Mouse (Mus musculus) heart, embryonic 12.5 days (tissue): ENCODE data around the gene Nop2. TPM values are rescaled to one million over a fixed set of nuclear protein-coding genes. Genes with fewer than 3 reads are reported as not detected.

Source experiments
- ATAC-seq: fragments of 200-750 bp; cut with Nextera tagmentation; 2 replicates; pipeline ENCODE4 v1.8.0; 2017; ENCODE audit warnings: moderate TSS enrichment, moderate library complexity; ENCODE audit not compliant: insufficient number of reproducible peaks, low FRiP score
- H3K27ac ChIP-seq: fragments of 300-500 bp; sonication (generic); 2 replicates; pipeline ENCODE4 v1.5.1; 2016; ENCODE audit warnings: mild to moderate bottlenecking, moderate library complexity; ENCODE audit not compliant: poor library complexity, severe bottlenecking
- H3K27me3 ChIP-seq: fragments of 300-500 bp; sonication (generic); replicated peaks from 2 replicates; pipeline ENCODE4 v1.6.1; 2016; ENCODE audit warnings: mild to moderate bottlenecking, moderate library complexity
- H3K36me3 ChIP-seq: fragments of 300-500 bp; sonication (generic); 2 replicates; pipeline ENCODE4 v1.6.1; 2016; ENCODE audit warnings: mild to moderate bottlenecking, moderate library complexity
- H3K4me1 ChIP-seq: fragments of 300-500 bp; sonication (generic); replicated peaks from 2 replicates; pipeline ENCODE4 v1.6.1; 2016; ENCODE audit warnings: mild to moderate bottlenecking
- H3K4me2 ChIP-seq: fragments of 300-500 bp; sonication (generic); 2 replicates; pipeline ENCODE4 v1.6.1; 2016; ENCODE audit warnings: mild to moderate bottlenecking, moderate library complexity
- H3K4me3 ChIP-seq: fragments of 300-500 bp; sonication (generic); 2 replicates; pipeline ENCODE4 v1.5.1; 2016; ENCODE audit warnings: mild to moderate bottlenecking
- H3K9ac ChIP-seq: fragments of 300-500 bp; sonication (generic); 2 replicates; pipeline ENCODE4 v1.6.1; 2016; ENCODE audit warnings: mild to moderate bottlenecking, moderate library complexity
- H3K9me3 ChIP-seq: fragments of 300-500 bp; sonication (generic); replicated peaks from 2 replicates; pipeline ENCODE4 v1.6.1; 2016; ENCODE audit warnings: mild to moderate bottlenecking, moderate library complexity
- WGBS: fragments of 180-500 bp; shearing (Covaris S2); methylation state at CpG from one replicate; pipeline ENCODE4 v1.1.7; 2016; 5-methylcytosine and 5-hydroxymethylcytosine counted together
- polyA plus RNA-seq: library from polyadenylated mRNA; unstranded; fragments of >200 nt; fragmentation: Nextera tagmentation; extraction: Ambion mirVana; gene quantifications from 2 replicates; pipeline ENCODE4 v1.2.1, GENCODE M21; 2016

The Nop2 gene
- polyA plus RNA-seq: 55.0 and 56.2 TPM in 2 replicates

GRCm38 (mm10) chr6:125131302-125132156 lies at the start of gene Nop2:
TSS of gene Nop2 (plus strand) at chr6:125131909.
- H3K9ac ChIP-seq: peak within 1 kb of the TSS; percentile 82
- H3K36me3 ChIP-seq: peaks cover 74% of the 10 kb centered on the region
- H3K4me3 ChIP-seq: peak within 1 kb of the TSS; percentile 73
- peak; percentile 96 for ATAC-seq
- no peaks in the 10 kb centered on the region for H3K27me3 ChIP-seq
- no peaks in the 10 kb centered on the region for H3K9me3 ChIP-seq
- peaks cover 6% of the 10 kb centered on the region for H3K4me1 ChIP-seq
- WGBS: under 1% methylated on average over 66 of the region's 66 CpGs
- H3K27ac ChIP-seq: peak within 1 kb of the TSS; percentile 80
- peak within 1 kb of the TSS; percentile 84 for H3K4me2 ChIP-seq

GRCm38 (mm10) chr6:125082801-125083386 lies 48.8 kb upstream of the Nop2 start:
- whole genome bisulfite sequencing: 85% methylated on average over 7 of the region's 7 CpGs
- H3K4me2 ChIP-seq: no peak overlapping the region

GRCm38 (mm10) chr6:125084424-125084823 lies 47.3 kb upstream of the Nop2 start:
- no peaks in the 10 kb centered on the region for H3K9me3 ChIP-seq
- no peaks in the 10 kb centered on the region for H3K36me3 ChIP-seq
- no peak overlapping the region for H3K9ac ChIP-seq
- H3K4me1 ChIP-seq: peaks cover 20% of the 10 kb centered on the region
- no peak for ATAC-seq
- H3K4me2 ChIP-seq: no peak overlapping the region
- no peaks in the 10 kb centered on the region for H3K27me3 ChIP-seq
- no peak overlapping the region for H3K27ac ChIP-seq
- H3K4me3 ChIP-seq: no peak overlapping the region
- WGBS: 2% methylated on average over 4 of the region's 4 CpGs

More at GRCm38 (mm10) chr6:125082801-125083386, 48.8 kb upstream of the Nop2 start:
- Histone ChIP-seq H3K9me3 (no peaks in the 10 kb centered on the region), H3K36me3 (no peaks in the 10 kb centered on the region), H3K9ac (no peak overlapping the region), H3K4me1 (0 out of 2 replicates have a peak, but pooled peaks cover 11% of the 10 kb centered on the region), H3K4me3 (no peak overlapping the region), H3K27me3 (no peaks in the 10 kb centered on the region), H3K27ac (no peak overlapping the region)
- ATAC-seq: no peak

- no peak overlapping the region for H3K9ac ChIP-seq
- ATAC-seq: no peak
- no peak overlapping the region for H3K4me3 ChIP-seq
- peaks cover 33% of the 10 kb centered on the region for H3K4me1 ChIP-seq
- H3K4me2 ChIP-seq: no peak overlapping the region
- whole genome bisulfite sequencing: 80% methylated on average over 3 of the region's 3 CpGs
- peak overlapping the region; percentile 87 for H3K27ac ChIP-seq
- H3K36me3 ChIP-seq: no peaks in the 10 kb centered on the region
- H3K9me3 ChIP-seq: no peaks in the 10 kb centered on the region
- H3K27me3 ChIP-seq: no peaks in the 10 kb centered on the region
These were observed 43.8 kb upstream of the Nop2 start for GRCm38 (mm10) chr6:125087937-125088336.

- 2% methylated on average over 20 of the region's 20 CpGs for WGBS
- peak; percentile 74 for ATAC-seq
- H3K36me3 ChIP-seq: no peaks in the 10 kb centered on the region
- peak overlapping the region; percentile 87 for H3K27ac ChIP-seq
- H3K4me2 ChIP-seq: peak overlapping the region; percentile 65
- H3K9ac ChIP-seq: peak overlapping the region; percentile 26
- no peaks in the 10 kb centered on the region for H3K27me3 ChIP-seq
- H3K4me3 ChIP-seq: peak overlapping the region; percentile 25
- H3K4me1 ChIP-seq: peaks cover 33% of the 10 kb centered on the region
- no peaks in the 10 kb centered on the region for H3K9me3 ChIP-seq
These were observed 43.0 kb upstream of the Nop2 start for GRCm38 (mm10) chr6:125088561-125089321.

GRCm38 (mm10) chr6:125089521-125090321 lies 42.0 kb upstream of the Nop2 start:
- peak overlapping the region; percentile 65 for H3K4me2 ChIP-seq
- H3K27ac ChIP-seq: peak overlapping the region; percentile 87
- no peaks in the 10 kb centered on the region for H3K36me3 ChIP-seq
- peak; percentile 71 for ATAC-seq
- H3K9ac ChIP-seq: peak overlapping the region; percentile 57
- H3K9me3 ChIP-seq: no peaks in the 10 kb centered on the region
- peak overlapping the region; percentile 25 for H3K4me3 ChIP-seq
- H3K27me3 ChIP-seq: no peaks in the 10 kb centered on the region
- WGBS: 3% methylated on average over 15 of the region's 15 CpGs
- H3K4me1 ChIP-seq: peaks cover 27% of the 10 kb centered on the region

- ATAC-seq: no peak
These were observed 41.2 kb upstream of the Nop2 start for GRCm38 (mm10) chr6:125090341-125091085.

GRCm38 (mm10) chr6:125092372-125092771 lies 39.3 kb upstream of the Nop2 start:
- WGBS: 64% methylated on average over 5 of the region's 5 CpGs
- Histone ChIP-seq H3K4me1 (peaks cover 34% of the 10 kb centered on the region), H3K9me3 (no peaks in the 10 kb centered on the region), H3K9ac (no peak overlapping the region), H3K27me3 (no peaks in the 10 kb centered on the region), H3K4me3 (no peak overlapping the region), H3K36me3 (no peaks in the 10 kb centered on the region), H3K27ac (no peak overlapping the region), H3K4me2 (no peak overlapping the region)
- no peak for ATAC-seq

More at GRCm38 (mm10) chr6:125090341-125091085, 41.2 kb upstream of the Nop2 start:
- Histone ChIP-seq H3K36me3 (no peaks in the 10 kb centered on the region), H3K4me3 (peak overlapping the region; percentile 25; the same call in 1 of the 2 replicates), H3K9ac (peak overlapping the region; percentile 57), H3K27ac (peak overlapping the region; percentile 87), H3K9me3 (no peaks in the 10 kb centered on the region), H3K4me1 (peaks cover 31% of the 10 kb centered on the region), H3K4me2 (peak overlapping the region; percentile 65), H3K27me3 (no peaks in the 10 kb centered on the region)
- WGBS: 59% methylated on average over 10 of the region's 10 CpGs

GRCm38 (mm10) chr6:125094843-125095242 lies 36.9 kb upstream of the Nop2 start:
- Histone ChIP-seq H3K4me2 (no peak overlapping the region), H3K27me3 (no peaks in the 10 kb centered on the region), H3K4me1 (peaks cover 45% of the 10 kb centered on the region), H3K9me3 (no peaks in the 10 kb centered on the region), H3K36me3 (peaks cover 13% of the 10 kb centered on the region), H3K9ac (no peak overlapping the region), H3K27ac (peak overlapping the region; percentile 95; the same call in 1 of the 2 replicates), H3K4me3 (no peak overlapping the region)
- 53% methylated on average over 3 of the region's 3 CpGs for WGBS
- no peak for ATAC-seq
